Mouse (Mus musculus): Measurements from ENCODE around the gene Olfr203. TPM values are rescaled to one million over a fixed set of nuclear protein-coding genes. Genes with fewer than 3 reads are reported as not detected.
"Not testable (repeated sequence)": the region's sequence is repeated elsewhere in the genome, so short reads cannot be mapped to it uniquely, and the experiment has no call there.

The Olfr203 gene
- polyA plus RNA-seq, 1 experiment from 2014 or later: not detected

- H3K4me1 ChIP-seq (replicated peaks; ENCODE audit: control insufficient read depth, insufficient read depth, low read length); H3K4me3 ChIP-seq (ENCODE audit: low read depth, low read length); H3K4me2 ChIP-seq (ENCODE audit: low read depth, low read length, severe bottlenecking); ATAC-seq (replicated peaks; ENCODE audit: low FRiP score); H3K9ac ChIP-seq (ENCODE audit: low read length); H3K27ac ChIP-seq (ENCODE audit: low read depth, low read length); H3K36me3 ChIP-seq (ENCODE audit: control insufficient read depth, insufficient read depth, low read length); DNase-seq (ENCODE audit: low spot score); H3K9me3 ChIP-seq (ENCODE audit: control insufficient read depth, low read length); H3K27me3 ChIP-seq (ENCODE audit: control insufficient read depth, insufficient read depth, low read length): not testable (repeated sequence)
- 56% methylated on average over 1 of the region's 1 CpGs for WGBS
Measured at GRCm38 (mm10) chr16:59323262-59323661, 24.6 kb downstream of the Olfr203 start.

DNA sequence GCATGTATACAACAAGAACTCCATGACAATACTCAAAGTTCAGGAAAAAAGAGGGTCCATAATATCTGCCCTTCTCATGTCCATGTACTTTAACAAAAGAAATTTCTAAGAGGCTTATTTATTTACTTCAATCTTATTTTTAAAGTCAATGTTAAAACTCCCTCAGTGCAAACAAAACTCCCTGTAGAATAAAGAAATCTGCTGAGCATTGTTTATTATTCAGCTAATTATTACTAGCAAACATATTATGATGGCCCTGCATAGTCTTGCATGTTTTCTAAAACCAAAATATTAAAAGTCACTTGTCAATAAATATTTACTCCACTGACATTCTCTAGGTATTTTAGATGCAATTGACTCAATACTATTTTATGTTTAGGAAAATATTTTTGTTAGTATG lies 32.4 kb downstream of the Olfr203 start, which contains the start of gene Olfr205:
Gene Olfr205, minus strand, starts transcription at position 101 of the 400 bp plus-strand sequence.
- no peak for DNase-seq (ENCODE audit: low spot score)
- H3K36me3 ChIP-seq (ENCODE audit: control insufficient read depth, insufficient read depth, low read length): no peaks in the 10 kb centered on the region
- no peaks in the 10 kb centered on the region for H3K9me3 ChIP-seq (ENCODE audit: control insufficient read depth, low read length)
- H3K27me3 ChIP-seq (ENCODE audit: control insufficient read depth, insufficient read depth, low read length): no peaks in the 10 kb centered on the region
- no peaks in the 10 kb centered on the region for H3K4me1 ChIP-seq (replicated peaks; ENCODE audit: control insufficient read depth, insufficient read depth, low read length)
- H3K4me3 ChIP-seq (ENCODE audit: low read depth, low read length): no peak within 1 kb of the TSS
- H3K27ac ChIP-seq (ENCODE audit: low read depth, low read length): no peak within 1 kb of the TSS
- no peak within 1 kb of the TSS for H3K4me2 ChIP-seq (ENCODE audit: low read depth, low read length, severe bottlenecking)
- no peak for ATAC-seq (replicated peaks; ENCODE audit: low FRiP score)
- H3K9ac ChIP-seq (ENCODE audit: low read length): no peak within 1 kb of the TSS

GRCm38 (mm10) chr16:59349146-59349545 lies 50.5 kb downstream of the Olfr203 start, which contains the start of gene Olfr206:
Gene Olfr206, minus strand, starts transcription at chr16:59349246.
- no peak within 1 kb of the TSS for H3K4me3 ChIP-seq (ENCODE audit: low read depth, low read length)
- WGBS: 87% methylated on average over 1 of the region's 1 CpGs
- no peak for ATAC-seq (replicated peaks; ENCODE audit: low FRiP score)
- H3K36me3 ChIP-seq (ENCODE audit: control insufficient read depth, insufficient read depth, low read length): no peaks in the 10 kb centered on the region
- H3K4me2 ChIP-seq (ENCODE audit: low read depth, low read length, severe bottlenecking): no peak within 1 kb of the TSS
- no peaks in the 10 kb centered on the region for H3K4me1 ChIP-seq (replicated peaks; ENCODE audit: control insufficient read depth, insufficient read depth, low read length)
- H3K9me3 ChIP-seq (ENCODE audit: control insufficient read depth, low read length): no peaks in the 10 kb centered on the region
- no peak for DNase-seq (ENCODE audit: low spot score)
- no peak within 1 kb of the TSS for H3K9ac ChIP-seq (ENCODE audit: low read length)
- H3K27ac ChIP-seq (ENCODE audit: low read depth, low read length): no peak within 1 kb of the TSS
- H3K27me3 ChIP-seq (ENCODE audit: control insufficient read depth, insufficient read depth, low read length): no peaks in the 10 kb centered on the region

Other genes with a start within 250 kb of the Olfr203 start
- gene Olfr190, start 220.9 kb upstream of the Olfr203 start, polyA plus RNA-seq (2014; fragmentation: Nextera tagmentation; extraction: Ambion mirVana): not detected in 2 replicates
- gene Olfr191, start 209.1 kb upstream of the Olfr203 start, polyA plus RNA-seq (2014; fragmentation: Nextera tagmentation; extraction: Ambion mirVana): not detected in 2 replicates
- gene Olfr193, start 187.0 kb upstream of the Olfr203 start, polyA plus RNA-seq (2014; fragmentation: Nextera tagmentation; extraction: Ambion mirVana): not detected in 2 replicates
- not detected in 2 replicates for gene Olfr194, start 177.8 kb upstream of the Olfr203 start, polyA plus RNA-seq (2014; fragmentation: Nextera tagmentation; extraction: Ambion mirVana)
- not detected in 2 replicates for gene Olfr195, start 151.8 kb upstream of the Olfr203 start, polyA plus RNA-seq (2014; fragmentation: Nextera tagmentation; extraction: Ambion mirVana)
- gene Olfr196, start 128.4 kb upstream of the Olfr203 start, polyA plus RNA-seq (2014; fragmentation: Nextera tagmentation; extraction: Ambion mirVana): not detected in 2 replicates
- not detected in 2 replicates for gene Olfr198, start 95.3 kb upstream of the Olfr203 start, polyA plus RNA-seq (2014; fragmentation: Nextera tagmentation; extraction: Ambion mirVana)
- gene Olfr199, start 79.1 kb upstream of the Olfr203 start, polyA plus RNA-seq (2014; fragmentation: Nextera tagmentation; extraction: Ambion mirVana): not detected in 2 replicates
- not detected in 2 replicates for gene Olfr201, start 26.2 kb upstream of the Olfr203 start, polyA plus RNA-seq (2014; fragmentation: Nextera tagmentation; extraction: Ambion mirVana)
- gene Olfr202, start 12.1 kb upstream of the Olfr203 start, polyA plus RNA-seq (2014; fragmentation: Nextera tagmentation; extraction: Ambion mirVana): not detected in 2 replicates
- not detected in 2 replicates for gene Olfr204, start 19.4 kb downstream of the Olfr203 start, polyA plus RNA-seq (2014; fragmentation: Nextera tagmentation; extraction: Ambion mirVana)
- not detected in 2 replicates for gene Olfr205, start 32.3 kb downstream of the Olfr203 start, polyA plus RNA-seq (2014; fragmentation: Nextera tagmentation; extraction: Ambion mirVana)
- gene Olfr206, start 50.4 kb downstream of the Olfr203 start, polyA plus RNA-seq (2014; fragmentation: Nextera tagmentation; extraction: Ambion mirVana): not detected in 2 replicates
- gene Olfr209, start 65.1 kb downstream of the Olfr203 start, polyA plus RNA-seq (2014; fragmentation: Nextera tagmentation; extraction: Ambion mirVana): not detected in 2 replicates
- gene Gabrr3, start 108.5 kb downstream of the Olfr203 start, polyA plus RNA-seq (2014; fragmentation: Nextera tagmentation; extraction: Ambion mirVana): 0.07 TPM in 1 of 2 replicates, not detected in the other
- 30.7 and 31.1 TPM in 2 replicates for gene Riox2, start 172.9 kb downstream of the Olfr203 start, polyA plus RNA-seq (2014; fragmentation: Nextera tagmentation; extraction: Ambion mirVana)